Mouse (Mus musculus): ENCODE data around the gene Oas1g. TPM values are rescaled to one million over a fixed set of nuclear protein-coding genes. Genes with fewer than 3 reads are reported as not detected.

Oas1g gene
- total RNA-seq, 2 experiments from 2014 or later, result 0.27 TPM; not detected in 1

DNA sequence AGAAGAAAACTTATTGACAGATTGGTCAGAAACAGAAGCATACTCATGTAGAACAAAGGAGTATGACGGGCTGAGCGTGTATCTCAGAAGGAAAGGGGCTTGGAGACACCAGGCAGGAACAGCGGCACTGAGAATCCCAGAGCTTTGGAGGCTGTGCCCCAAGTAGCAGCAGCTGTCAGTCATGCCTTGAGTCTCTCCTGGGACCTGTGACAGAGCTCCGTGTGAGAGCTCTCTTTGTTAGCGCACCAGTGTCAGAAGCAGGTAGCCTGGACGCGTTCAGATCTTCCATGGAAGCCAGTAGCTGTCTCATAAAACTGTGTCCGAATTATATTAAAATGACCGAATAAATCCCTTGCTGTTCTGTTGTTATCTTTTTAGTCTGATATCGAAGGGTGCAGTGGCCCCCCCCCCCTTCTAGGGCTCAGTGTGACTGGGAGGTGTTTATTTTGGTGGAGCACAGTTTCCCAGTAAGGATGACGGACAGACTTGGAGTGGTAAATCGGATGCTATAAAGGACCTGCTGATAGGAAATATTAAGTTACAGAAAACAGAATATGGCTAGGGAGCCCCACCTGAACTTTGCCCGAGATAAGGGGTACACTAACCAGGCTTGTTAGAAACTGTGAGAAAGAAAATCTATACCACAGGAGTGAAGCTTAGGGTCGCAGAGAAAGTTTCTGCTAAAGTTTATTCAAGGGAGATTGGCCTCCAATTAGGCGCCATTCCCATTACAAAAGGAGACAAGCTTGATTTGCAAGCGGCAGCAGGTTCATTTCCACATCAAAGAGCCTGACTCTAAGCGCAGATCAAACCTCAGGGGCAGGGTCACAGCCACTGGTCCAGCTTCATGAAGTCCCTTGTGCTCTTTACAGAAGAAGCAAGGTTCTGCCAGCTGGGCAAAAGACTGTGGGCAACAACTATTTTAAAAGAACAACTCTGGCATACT is 53.8 kb downstream of the Oas1g start:
- no peak for DNase-seq
- intact Hi-C loops (cut with DNase I), result no loop called here

DNA sequence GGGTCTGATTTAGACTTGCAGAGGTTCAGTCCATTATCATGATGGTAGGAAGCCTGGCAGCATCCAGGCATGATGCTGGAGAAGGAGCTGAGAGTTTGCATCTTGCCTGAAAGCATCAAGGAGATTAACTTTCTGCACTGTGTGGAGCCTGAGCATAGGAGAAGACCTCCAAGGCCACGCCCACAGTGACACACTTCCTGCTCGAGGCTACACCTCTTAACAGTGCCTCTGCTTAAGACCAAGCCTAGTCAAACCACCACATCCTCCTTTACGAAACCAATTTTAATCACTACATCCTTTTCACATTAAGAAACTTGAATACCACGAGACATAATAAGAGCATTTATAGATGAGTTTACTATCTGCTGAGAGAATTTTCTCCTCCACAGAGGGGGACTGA is 56.4 kb downstream of the Oas1g start:
- no peak for DNase-seq
- intact Hi-C loops (cut with DNase I), result no loop called here

Small RNA genes lying within 50 kb of the gene (microRNA-seq; reads per million reads assigned to microRNA genes)
- 0 reads per million in 2 experiments for gene Gm22907

Other genes starting within 250 kb of the Oas1g start
- not detected for gene Rasal1, start 238.8 kb downstream of the Oas1g start, total RNA-seq (2021)
- under 1 TPM; 0.38 to 0.91 TPM for gene Dtx1, start 175.7 kb downstream of the Oas1g start, total RNA-seq (2021)
- under 1 TPM; 0.18 to 0.37 TPM for gene Oas2, start 137.8 kb downstream of the Oas1g start, total RNA-seq (2021)
- not detected for gene Oas3, start 110.0 kb downstream of the Oas1g start, total RNA-seq (2021)
- gene Oas1e, start 92.1 kb downstream of the Oas1g start, total RNA-seq (2021), result not detected
- gene Oas1c, start 75.1 kb downstream of the Oas1g start, total RNA-seq (2021), result under 1 TPM; 0.15 to 0.30 TPM
- gene Oas1f, start 40.2 kb downstream of the Oas1g start, total RNA-seq (2021), result not detected
- not detected for gene Oas1h, start 26.2 kb downstream of the Oas1g start, total RNA-seq (2021)
- under 1 TPM in 1 of 2 experiments, not detected in 1; 0.13 TPM for gene Oas1a, start 19.9 kb upstream of the Oas1g start, total RNA-seq (2021)
- gene Oas1d, start 26.9 kb upstream of the Oas1g start, total RNA-seq (2021), result not detected
- not detected for gene Rph3a, start 122.5 kb upstream of the Oas1g start, total RNA-seq (2021)